Comparison of ENCODE assay signal across 1 mouse cellular context in the genomic region with DNA sequence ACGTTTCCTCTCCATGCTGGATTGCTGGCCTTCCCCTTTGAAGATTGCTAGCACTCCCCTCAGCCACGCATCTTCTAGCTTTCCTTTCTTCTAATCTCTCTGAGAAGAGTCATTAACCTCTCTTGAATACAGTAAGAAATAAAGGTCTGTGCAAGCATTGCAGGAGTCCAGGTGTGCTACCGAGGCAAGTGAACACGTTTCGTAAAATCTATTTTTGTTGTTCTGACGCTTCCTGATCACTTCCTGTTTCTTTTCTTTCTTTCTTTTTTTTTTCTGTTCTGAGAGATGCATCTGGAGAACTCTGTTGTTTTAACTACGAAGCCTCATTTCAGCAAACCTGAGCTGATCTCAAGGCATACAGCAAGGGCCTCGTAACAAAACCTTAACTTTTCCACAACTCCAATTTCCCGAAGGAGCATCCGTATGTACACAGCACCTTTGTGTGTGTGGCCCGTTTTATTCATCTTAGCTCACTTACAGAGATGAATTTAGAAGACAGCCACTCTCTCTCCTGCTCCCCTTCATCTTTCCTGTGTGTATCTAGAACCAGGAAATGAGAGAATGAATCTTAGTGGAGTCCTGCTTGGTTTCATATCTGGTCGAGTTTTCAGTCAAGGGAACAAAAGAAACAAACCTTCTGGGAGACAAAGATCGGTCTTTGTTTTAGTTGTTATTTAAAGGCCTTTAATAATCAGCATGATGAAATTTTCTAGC.
A peak's percentile ranks its signal among the peaks of the same experiment; 100 is the strongest.
TF ChIP-seq lines count a peak whose summit lies in the region.

No protein-coding gene starts in this region.

TF ChIP-seq in CH12.LX, 34 proteins besides CTCF, POLR2A, EP300 and RAD21 (continued from another document):
- TF ChIP-seq MAZ (IDR thresholded peaks at IDR 0.05; ENCODE audit: low read depth, low read length) (no peak), ZKSCAN1 (IDR thresholded peaks at IDR 0.05; ENCODE audit: borderline replicate concordance, low read depth, low read length) (no peak), TBP (conservative IDR thresholded peaks at IDR 0.05; ENCODE audit: low read depth, low read length) (no peak; the same call in 1 of the 2 replicates), POLR2AphosphoS2 (IDR thresholded peaks at IDR 0.05; ENCODE audit: low read depth, low read length) (no peak), KAT2A (IDR thresholded peaks at IDR 0.05; ENCODE audit: insufficient replicate concordance, low read length) (no peak), ZC3H11A (IDR thresholded peaks at IDR 0.05; ENCODE audit: low read depth, low read length) (no peak), ZNF384 (IDR thresholded peaks at IDR 0.05; ENCODE audit: low read depth, low read length) (peak; percentile 96), NRF1 (IDR thresholded peaks at IDR 0.05; ENCODE audit: low read depth, low read length) (no peak), GABPA (IDR thresholded peaks at IDR 0.05; ENCODE audit: insufficient replicate concordance, low read depth, low read length) (no peak), SMC3 (IDR thresholded peaks at IDR 0.05; ENCODE audit: low read depth, low read length) (peak; percentile 33), JUND (conservative IDR thresholded peaks at IDR 0.05; ENCODE audit: low read depth, low read length) (peak; percentile 46; the same call in 1 of the 2 replicates), TCF12 (IDR thresholded peaks at IDR 0.05; ENCODE audit: low read depth, low read length) (peak; percentile 89), JUN (IDR thresholded peaks at IDR 0.05; ENCODE audit: insufficient read depth, low read depth, low read length) (peak; percentile 87), MEF2A (IDR thresholded peaks at IDR 0.05; ENCODE audit: borderline replicate concordance, low read depth, low read length) (peak; percentile 98), MAFK (IDR thresholded peaks at IDR 0.05; ENCODE audit: insufficient replicate concordance, low read length) (no peak; the same call in 1 of the 2 replicates), HCFC1 (IDR thresholded peaks at IDR 0.05; ENCODE audit: low read depth, low read length) (0 out of 2 replicates have a peak, but pooled peaks have one; percentile 31), IRF4 (IDR thresholded peaks at IDR 0.05; ENCODE audit: low read depth, low read length) (peak; percentile 80), CHD1 (IDR thresholded peaks at IDR 0.05; ENCODE audit: low read depth, low read length) (no peak)
TF ChIP-seq in CH12.LX: peak in this region for 18.
